Mouse (Mus musculus): ENCODE measurements at regions not wholly inside any gene's neighbourhood (a gene's known extent, or its start where the extent isn't known, plus 50 kb on each side); places are given as distances from the start of the nearest gene placed in this dataset.

- 92% methylated on average over 2 of the region's 2 CpGs for WGBS
- Histone ChIP-seq H3K4me3 (ENCODE audit: low read depth, low read length) (no peak overlapping the region), H3K4me1 (ENCODE audit: control insufficient read depth, insufficient read depth, low read length) (no peaks in the 10 kb centered on the region), H3K27ac (ENCODE audit: low read depth, low read length) (no peak overlapping the region), H3K4me2 (ENCODE audit: low read length) (no peak overlapping the region), H3K9ac (ENCODE audit: low read length) (no peak overlapping the region), H3K9me3 (replicated peaks; ENCODE audit: control insufficient read depth, low read length) (no peaks in the 10 kb centered on the region), H3K36me3 (ENCODE audit: control insufficient read depth, insufficient read depth, low read length) (no peaks in the 10 kb centered on the region), H3K27me3 (replicated peaks; ENCODE audit: control insufficient read depth, insufficient read depth, low read length) (no peaks in the 10 kb centered on the region)
- ATAC-seq (no peak), DNase-seq (ENCODE audit: low spot score) (no peak)
These were observed 164.0 kb upstream of the Slc24a3 start for GRCm38 (mm10) chr2:145003509-145003908.

- H3K27ac ChIP-seq (ENCODE audit: low read depth, low read length): no peak overlapping the region
- no peak for DNase-seq (ENCODE audit: low spot score)
- no peak for ATAC-seq
- no peak overlapping the region for H3K4me2 ChIP-seq (ENCODE audit: low read length)
- H3K9ac ChIP-seq (ENCODE audit: low read length): no peak overlapping the region
- H3K4me1 ChIP-seq (ENCODE audit: control insufficient read depth, insufficient read depth, low read length): no peaks in the 10 kb centered on the region
- no peaks in the 10 kb centered on the region for H3K36me3 ChIP-seq (ENCODE audit: control insufficient read depth, insufficient read depth, low read length)
- no peaks in the 10 kb centered on the region for H3K9me3 ChIP-seq (replicated peaks; ENCODE audit: control insufficient read depth, low read length)
- no peaks in the 10 kb centered on the region for H3K27me3 ChIP-seq (replicated peaks; ENCODE audit: control insufficient read depth, insufficient read depth, low read length)
- no peak overlapping the region for H3K4me3 ChIP-seq (ENCODE audit: low read depth, low read length)
These were observed 156.9 kb upstream of the Slc24a3 start for GRCm38 (mm10) chr2:145010674-145011073.

GRCm38 (mm10) chr2:145011221-145011620 is 156.3 kb upstream of the Slc24a3 start:
- Histone ChIP-seq H3K36me3 (ENCODE audit: control insufficient read depth, insufficient read depth, low read length) (no peaks in the 10 kb centered on the region), H3K9me3 (replicated peaks; ENCODE audit: control insufficient read depth, low read length) (no peaks in the 10 kb centered on the region), H3K4me2 (ENCODE audit: low read length) (no peak overlapping the region), H3K9ac (ENCODE audit: low read length) (no peak overlapping the region), H3K4me3 (ENCODE audit: low read depth, low read length) (no peak overlapping the region), H3K4me1 (ENCODE audit: control insufficient read depth, insufficient read depth, low read length) (no peaks in the 10 kb centered on the region), H3K27me3 (replicated peaks; ENCODE audit: control insufficient read depth, insufficient read depth, low read length) (no peaks in the 10 kb centered on the region), H3K27ac (ENCODE audit: low read depth, low read length) (no peak overlapping the region)
- no peak for ATAC-seq
- DNase-seq (ENCODE audit: low spot score): no peak
- 88% methylated on average over 4 of the region's 4 CpGs for WGBS

GRCm38 (mm10) chr2:145015951-145016350 is 151.6 kb upstream of the Slc24a3 start:
- Histone ChIP-seq H3K36me3 (ENCODE audit: control insufficient read depth, insufficient read depth, low read length) (no peaks in the 10 kb centered on the region), H3K4me2 (ENCODE audit: low read length) (no peak overlapping the region), H3K27me3 (replicated peaks; ENCODE audit: control insufficient read depth, insufficient read depth, low read length) (no peaks in the 10 kb centered on the region), H3K27ac (ENCODE audit: low read depth, low read length) (no peak overlapping the region), H3K4me3 (ENCODE audit: low read depth, low read length) (no peak overlapping the region), H3K4me1 (ENCODE audit: control insufficient read depth, insufficient read depth, low read length) (no peaks in the 10 kb centered on the region), H3K9me3 (replicated peaks; ENCODE audit: control insufficient read depth, low read length) (no peaks in the 10 kb centered on the region), H3K9ac (ENCODE audit: low read length) (no peak overlapping the region)
- 81% methylated on average over 5 of the region's 5 CpGs for WGBS
- ATAC-seq: no peak
- no peak for DNase-seq (ENCODE audit: low spot score)

- ATAC-seq (no peak), DNase-seq (ENCODE audit: low spot score) (no peak)
- Histone ChIP-seq H3K4me2 (ENCODE audit: low read length) (no peak overlapping the region), H3K4me1 (ENCODE audit: control insufficient read depth, insufficient read depth, low read length) (no peaks in the 10 kb centered on the region), H3K27me3 (replicated peaks; ENCODE audit: control insufficient read depth, insufficient read depth, low read length) (no peaks in the 10 kb centered on the region), H3K9ac (ENCODE audit: low read length) (no peak overlapping the region), H3K4me3 (ENCODE audit: low read depth, low read length) (no peak overlapping the region), H3K9me3 (replicated peaks; ENCODE audit: control insufficient read depth, low read length) (no peaks in the 10 kb centered on the region), H3K27ac (ENCODE audit: low read depth, low read length) (no peak overlapping the region), H3K36me3 (ENCODE audit: control insufficient read depth, insufficient read depth, low read length) (no peaks in the 10 kb centered on the region)
These were observed 150.6 kb upstream of the Slc24a3 start for GRCm38 (mm10) chr2:145016939-145017338.

GRCm38 (mm10) chr2:145017625-145018167 is 149.9 kb upstream of the Slc24a3 start:
- WGBS: 75% methylated on average over 2 of the region's 2 CpGs
- no peak overlapping the region for H3K4me2 ChIP-seq (ENCODE audit: low read length)
- no peaks in the 10 kb centered on the region for H3K27me3 ChIP-seq (replicated peaks; ENCODE audit: control insufficient read depth, insufficient read depth, low read length)
- no peak for DNase-seq (ENCODE audit: low spot score)
- H3K27ac ChIP-seq (ENCODE audit: low read depth, low read length): no peak overlapping the region
- no peaks in the 10 kb centered on the region for H3K9me3 ChIP-seq (replicated peaks; ENCODE audit: control insufficient read depth, low read length)
- H3K36me3 ChIP-seq (ENCODE audit: control insufficient read depth, insufficient read depth, low read length): no peaks in the 10 kb centered on the region
- H3K4me1 ChIP-seq (ENCODE audit: control insufficient read depth, insufficient read depth, low read length): no peaks in the 10 kb centered on the region
- ATAC-seq: no peak
- no peak overlapping the region for H3K9ac ChIP-seq (ENCODE audit: low read length)
- H3K4me3 ChIP-seq (ENCODE audit: low read depth, low read length): no peak overlapping the region

GRCm38 (mm10) chr2:145047743-145048142 is 119.8 kb upstream of the Slc24a3 start:
- H3K9me3 ChIP-seq (replicated peaks; ENCODE audit: control insufficient read depth, low read length): no peaks in the 10 kb centered on the region
- no peaks in the 10 kb centered on the region for H3K4me1 ChIP-seq (ENCODE audit: control insufficient read depth, insufficient read depth, low read length)
- H3K27ac ChIP-seq (ENCODE audit: low read depth, low read length): no peak overlapping the region
- H3K4me3 ChIP-seq (ENCODE audit: low read depth, low read length): no peak overlapping the region
- no peaks in the 10 kb centered on the region for H3K27me3 ChIP-seq (replicated peaks; ENCODE audit: control insufficient read depth, insufficient read depth, low read length)
- no peaks in the 10 kb centered on the region for H3K36me3 ChIP-seq (ENCODE audit: control insufficient read depth, insufficient read depth, low read length)
- no peak overlapping the region for H3K4me2 ChIP-seq (ENCODE audit: low read length)
- 77% methylated on average over 2 of the region's 2 CpGs for WGBS
- H3K9ac ChIP-seq (ENCODE audit: low read length): no peak overlapping the region
- ATAC-seq: no peak
- DNase-seq (ENCODE audit: low spot score): no peak

GRCm38 (mm10) chr2:145049655-145050376 is 117.7 kb upstream of the Slc24a3 start:
- Histone ChIP-seq H3K27ac (ENCODE audit: low read depth, low read length) (no peak overlapping the region), H3K9ac (ENCODE audit: low read length) (no peak overlapping the region), H3K4me1 (ENCODE audit: control insufficient read depth, insufficient read depth, low read length) (no peaks in the 10 kb centered on the region), H3K9me3 (replicated peaks; ENCODE audit: control insufficient read depth, low read length) (no peaks in the 10 kb centered on the region), H3K4me2 (ENCODE audit: low read length) (no peak overlapping the region), H3K27me3 (replicated peaks; ENCODE audit: control insufficient read depth, insufficient read depth, low read length) (no peaks in the 10 kb centered on the region), H3K4me3 (ENCODE audit: low read depth, low read length) (no peak overlapping the region), H3K36me3 (ENCODE audit: control insufficient read depth, insufficient read depth, low read length) (no peaks in the 10 kb centered on the region)
- ATAC-seq (no peak), DNase-seq (ENCODE audit: low spot score) (no peak)
- 73% methylated on average over 4 of the region's 4 CpGs for WGBS

- no peak for DNase-seq (ENCODE audit: low spot score)
- Histone ChIP-seq H3K9ac (ENCODE audit: low read length) (no peak overlapping the region), H3K4me3 (ENCODE audit: low read depth, low read length) (no peak overlapping the region), H3K36me3 (ENCODE audit: control insufficient read depth, insufficient read depth, low read length) (no peaks in the 10 kb centered on the region), H3K27me3 (replicated peaks; ENCODE audit: control insufficient read depth, insufficient read depth, low read length) (no peaks in the 10 kb centered on the region), H3K4me2 (ENCODE audit: low read length) (no peak overlapping the region), H3K4me1 (ENCODE audit: control insufficient read depth, insufficient read depth, low read length) (no peaks in the 10 kb centered on the region), H3K27ac (ENCODE audit: low read depth, low read length) (no peak overlapping the region), H3K9me3 (replicated peaks; ENCODE audit: control insufficient read depth, low read length) (no peaks in the 10 kb centered on the region)
- no peak for ATAC-seq
- WGBS: 90% methylated on average over 2 of the region's 2 CpGs
These were observed 115.1 kb upstream of the Slc24a3 start for GRCm38 (mm10) chr2:145052405-145052804.
